In the genomic region with DNA sequence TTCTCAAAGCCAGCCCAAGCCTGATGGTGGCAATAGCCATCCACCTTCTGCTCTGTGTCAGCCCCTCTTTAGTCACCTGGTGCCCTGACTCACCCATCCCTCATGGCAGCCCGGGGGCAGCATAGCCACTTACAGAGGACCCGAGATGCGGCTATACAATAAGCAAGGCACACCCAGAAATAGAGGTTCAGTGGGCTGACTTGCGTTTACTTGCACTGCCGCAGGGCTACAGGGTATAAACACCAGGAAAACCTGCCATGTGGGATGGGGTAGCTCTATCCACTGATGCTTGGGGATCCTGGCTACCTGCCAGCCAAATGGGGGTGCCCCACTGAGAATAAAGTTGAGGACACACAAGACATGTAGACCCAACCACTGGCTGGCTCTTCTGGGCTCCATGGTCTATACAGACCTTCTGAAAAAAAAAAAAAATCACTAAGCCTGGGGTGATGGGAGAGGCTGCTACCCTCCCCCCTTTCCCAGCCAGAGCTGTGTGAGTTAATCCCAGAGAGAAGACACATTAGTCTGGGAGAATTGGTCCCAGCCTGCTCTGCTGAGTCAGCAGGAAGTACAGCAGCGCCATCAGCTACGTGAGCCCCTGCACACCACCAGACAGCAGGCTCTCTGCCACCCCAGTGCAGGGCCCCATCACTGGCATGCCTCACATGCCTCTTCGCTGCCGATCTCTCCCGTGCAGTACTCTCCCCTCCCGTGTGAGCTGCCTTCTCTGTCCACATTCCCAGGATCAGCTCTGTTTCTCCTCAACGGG, we compare ENCODE assay signal across 8 mouse cellular contexts. TPM values are rescaled to one million over a fixed set of nuclear protein-coding genes. Genes with fewer than 3 reads are reported as not detected.
DNase-seq lines count a peak whose midpoint lies in the region; ATAC-seq and TF ChIP-seq lines count a peak whose summit lies in the region.

No protein-coding gene starts in this region.

- peak overlapping the region; percentile 84 for H3K9ac ChIP-seq in liver, embryonic 13.5 days

- no peaks in the 10 kb centered on the region for H3K36me3 ChIP-seq in liver, embryonic 13.5 days

- peak overlapping the region; percentile 26 for H3K4me3 ChIP-seq in liver, embryonic 13.5 days (replicated peaks)
- no peak overlapping the region for H3K4me3 ChIP-seq in layer of hippocampus, adult 2 months

- DNase-seq in right cerebral cortex, postnatal 4 days = peak; percentile 16
- no peak for DNase-seq in right cerebral cortex, adult 2 months (ENCODE audit: low spot score in 2 of 2)
- peak; percentile 40 for DNase-seq in forelimb bud, embryonic 11.5 days (ENCODE audit: low read depth, low spot score)
- DNase-seq in liver, embryonic 13.5 days = peak; percentile 74
- DNase-seq in layer of hippocampus, adult 2 months (ENCODE audit: low spot score in 2 of 2) = no peak
- DNase-seq in layer of hippocampus, adult 18-20 months (ENCODE audit: low spot score in 2 of 2) = no peak
- no peak for DNase-seq in left cerebral cortex, postnatal 14 days (ENCODE audit: low spot score in 2 of 2)

- intact Hi-C loops in left cerebral cortex, postnatal 14 days (cut with DNase I) = no loop called here

- H3K9me3 ChIP-seq in liver, embryonic 13.5 days (replicated peaks) = no peaks in the 10 kb centered on the region

- peaks cover 81% of the 10 kb centered on the region for H3K4me1 ChIP-seq in liver, embryonic 13.5 days (replicated peaks)

- TF ChIP-seq CTCF in layer of hippocampus, adult 2 months (conservative IDR thresholded peaks at IDR 0.05) = no peak

- H3K4me2 ChIP-seq in liver, embryonic 13.5 days = peak overlapping the region; percentile 67

- ATAC-seq in liver, embryonic 13.5 days (ENCODE audit: low read depth) = peak; percentile 68
- no peak for ATAC-seq in inflammation-experienced regulatory T-cells, adult 6 months

- peak overlapping the region; percentile 99 for H3K27ac ChIP-seq in liver, embryonic 13.5 days
- H3K27ac ChIP-seq in layer of hippocampus, adult 2 months = no peak overlapping the region

- WGBS in liver, embryonic 13.5 days (ENCODE audit: insufficient replicate concordance) = 30% methylated on average over 12 of the region's 12 CpGs

- peaks cover 3% of the 10 kb centered on the region; the same call in 1 of the 2 replicates for H3K27me3 ChIP-seq in liver, embryonic 13.5 days

RNA-seq across cellular contexts. Expression of gene Lao1, which starts 57.8 kb away (rescaled TPM):
- not detected in 2 replicates for polyA plus RNA-seq in liver, embryonic 13.5 days (2015; fragmentation: Nextera tagmentation; extraction: Ambion mirVana)
- not detected for polyA plus RNA-seq in inflammation-experienced regulatory T-cells, adult 6 months (2017; shearing (Covaris generic))
- total RNA-seq in layer of hippocampus, adult 2 months (2021) = under 1 TPM; 0.51 to 0.79 TPM
- total RNA-seq in layer of hippocampus, adult 18-20 months (2021) = under 1 TPM; 0.30 to 0.57 TPM
- total RNA-seq in left cerebral cortex, postnatal 14 days (2021) = under 1 TPM; 0.32 to 0.33 TPM

Comparison
In these comparisons a context has a peak if more than half of its experiments do, and no peak if none do; other contexts are left out.
1. DNase-seq: peak in right cerebral cortex, postnatal 4 days (single experiment), forelimb bud, embryonic 11.5 days (single experiment) and liver, embryonic 13.5 days (single experiment); none in right cerebral cortex, adult 2 months (0 of 2), layer of hippocampus, adult 2 months (0 of 2), layer of hippocampus, adult 18-20 months (0 of 2) and left cerebral cortex, postnatal 14 days (0 of 2).